In the genomic region with DNA sequence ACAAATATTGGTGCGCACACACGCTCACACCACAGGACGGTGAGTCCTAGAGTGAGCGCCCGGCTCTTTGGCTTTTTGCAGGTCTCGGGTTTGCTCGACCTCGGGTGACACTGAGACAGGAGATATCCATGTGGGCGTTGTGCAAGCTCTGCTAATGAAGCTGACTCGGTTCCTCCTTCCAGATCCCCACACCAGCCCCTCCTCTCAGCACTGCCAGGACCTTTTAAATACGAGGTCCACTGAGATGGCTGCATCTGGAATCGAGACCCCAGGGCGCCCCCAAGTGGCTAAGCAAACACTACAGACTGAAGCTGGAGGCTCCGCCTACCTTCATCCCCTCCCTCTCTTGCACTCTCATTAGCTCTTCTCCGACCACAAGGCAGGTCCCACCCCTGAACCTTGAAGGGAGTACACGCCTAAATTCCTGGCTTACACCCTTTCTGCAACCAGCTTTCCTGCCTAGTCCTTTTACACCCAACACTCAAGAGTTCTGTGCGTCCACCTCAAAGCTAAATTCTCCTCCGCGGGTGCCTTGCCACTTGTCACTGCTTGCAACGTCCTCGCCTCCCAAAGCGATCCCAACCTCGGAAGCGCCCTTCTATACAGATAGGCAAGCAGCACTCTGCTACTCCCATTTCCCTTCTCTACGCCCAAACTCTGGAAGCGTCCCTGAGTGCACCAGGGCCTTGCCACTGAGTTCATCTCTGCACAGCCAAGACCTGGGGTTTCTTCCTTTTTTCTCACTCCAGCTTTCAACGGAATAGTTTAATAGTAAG, we compare ENCODE assay signal across 8 mouse cellular contexts. TPM values are rescaled to one million over a fixed set of nuclear protein-coding genes. Genes with fewer than 3 reads are reported as not detected.
A peak's percentile ranks its signal among the peaks of the same experiment; 100 is the strongest.
DNase-seq lines count a peak whose midpoint lies in the region; ATAC-seq lines count a peak whose summit lies in the region.

No protein-coding gene starts in this region.

- peak overlapping the region; percentile 95 for H3K27ac ChIP-seq in hindbrain, embryonic 16.5 days (ENCODE audit: low read depth, low read length)
- peak overlapping the region; percentile 97 for H3K27ac ChIP-seq in macrophage

- 7% methylated on average over 27 of the region's 27 CpGs for WGBS in hindbrain, embryonic 16.5 days
- WGBS in macrophage (ENCODE audit: missing documents) = 1% methylated on average over 27 of the region's 27 CpGs

- peaks cover 41% of the 10 kb centered on the region for H3K79me2 ChIP-seq in macrophage (ENCODE audit: inconsistent target)

- peaks cover 19% of the 10 kb centered on the region for H3K4me1 ChIP-seq in hindbrain, embryonic 16.5 days (ENCODE audit: control insufficient read depth, insufficient read depth, low read depth, low read length)

- H3K36me3 ChIP-seq in hindbrain, embryonic 16.5 days (ENCODE audit: control insufficient read depth, insufficient read depth, low read length) = peaks cover 5% of the 10 kb centered on the region; the same call in 1 of the 2 replicates
- peaks cover 7% of the 10 kb centered on the region; the same call in 1 of the 2 replicates for H3K36me3 ChIP-seq in macrophage (ENCODE audit: inconsistent target)

- H3K4me3 ChIP-seq in hindbrain, embryonic 16.5 days (ENCODE audit: low read length) = peak overlapping the region; percentile 69
- peak overlapping the region; percentile 93 for H3K4me3 ChIP-seq in macrophage (ENCODE audit: inconsistent target)

- H3K9me3 ChIP-seq in hindbrain, embryonic 16.5 days (ENCODE audit: control insufficient read depth, low read length) = no peaks in the 10 kb centered on the region

- peak; percentile 90 for DNase-seq in T-cell, adult 2 months (ENCODE audit: low spot score)
- DNase-seq in cerebellum, postnatal 36 days = peak; percentile 89 to 90
- peak; percentile 89 to 94 for DNase-seq in frontal cortex, postnatal 36 days (ENCODE audit: low spot score in 2 of 2)
- peak; percentile 88 to 90 for DNase-seq in left cerebral cortex, adult 18-20 months (ENCODE audit: low spot score in 2 of 2)
- peak; percentile 91 for DNase-seq in right cerebral cortex, adult 18-20 months
- DNase-seq in urinary bladder, postnatal 10 days (ENCODE audit: low spot score) = peak; percentile 86

- ATAC-seq in hindbrain, embryonic 16.5 days = peak; percentile 81

- no peaks in the 10 kb centered on the region for H3K27me3 ChIP-seq in hindbrain, embryonic 16.5 days (replicated peaks; ENCODE audit: control insufficient read depth, insufficient read depth, low read length)

- peak overlapping the region; percentile 78 for H3K4me2 ChIP-seq in hindbrain, embryonic 16.5 days (ENCODE audit: low read length)

- H3K9ac ChIP-seq in hindbrain, embryonic 16.5 days (ENCODE audit: low read depth, low read length) = peak overlapping the region; percentile 86

RNA-seq across cellular contexts. Expression of a gene that starts 8.0 kb away (rescaled TPM):
- polyA plus RNA-seq in hindbrain, embryonic 16.5 days (2015; fragmentation: Nextera tagmentation; extraction: Ambion mirVana) = 484 and 497 TPM in 2 replicates
- total RNA-seq in left cerebral cortex, adult 18-20 months (2021) = 10 to 100 TPM; 41.3 to 41.6 TPM
- 10 to 100 TPM in 21 of 26 experiments, 1 to 10 TPM in 5; 6.0 to 80.1 (median 16.4) TPM for total RNA-seq in macrophage (2018; cell fraction: chromatin; rRNA removed)
- total RNA-seq in macrophage (2018; cell fraction: cytosol; rRNA removed) = 100 to 1,000 TPM in 20 of 26 experiments, 10 to 100 TPM in 6; 70.9 to 300 (median 140) TPM
- total RNA-seq in macrophage (2018; cell fraction: nucleus; rRNA removed) = 100 to 1,000 TPM in 2 of 26 experiments, 10 to 100 TPM in 24; 26.2 to 145 (median 52.9) TPM
- polyA plus RNA-seq in macrophage (2018) = 152 to 289 TPM (median 249 TPM) in 3 replicates

RNA-seq across cellular contexts. Expression of a gene that starts 8.2 kb away (rescaled TPM):
- polyA plus RNA-seq in hindbrain, embryonic 16.5 days (2015; fragmentation: Nextera tagmentation; extraction: Ambion mirVana) = 9.5 and 10.4 TPM in 2 replicates
- 10 to 100 TPM; 44.3 to 47.5 TPM for total RNA-seq in left cerebral cortex, adult 18-20 months (2021)
- 1,000 to 10,000 TPM in 1 of 26 experiments, 100 to 1,000 TPM in 25; 256 to 1,209 (median 397) TPM for total RNA-seq in macrophage (2018; cell fraction: chromatin; rRNA removed)
- total RNA-seq in macrophage (2018; cell fraction: cytosol; rRNA removed) = 10 to 100 TPM; 40.2 to 89.6 (median 70.7) TPM
- total RNA-seq in macrophage (2018; cell fraction: nucleus; rRNA removed) = 100 to 1,000 TPM; 122 to 819 (median 214) TPM
- 31.3 to 38.5 TPM (median 36.9 TPM) in 3 replicates for polyA plus RNA-seq in macrophage (2018)

RNA-seq across cellular contexts. Expression of a gene that starts 55.3 kb away (rescaled TPM):
- polyA plus RNA-seq in hindbrain, embryonic 16.5 days (2015; fragmentation: Nextera tagmentation; extraction: Ambion mirVana) = 2.4 and 4.0 TPM in 2 replicates
- total RNA-seq in left cerebral cortex, adult 18-20 months (2021) = 1 to 10 TPM; 5.6 to 6.7 TPM
- under 1 TPM in 5 of 26 experiments, not detected in 21; 0.31 to 0.64 (median 0.42) TPM for total RNA-seq in macrophage (2018; cell fraction: chromatin; rRNA removed)
- total RNA-seq in macrophage (2018; cell fraction: cytosol; rRNA removed) = under 1 TPM in 24 of 26 experiments, not detected in 2; 0.10 to 0.50 (median 0.28) TPM
- total RNA-seq in macrophage (2018; cell fraction: nucleus; rRNA removed) = under 1 TPM in 7 of 26 experiments, not detected in 19; 0.33 to 0.89 (median 0.54) TPM
- 0.28 to 0.40 TPM (median 0.33 TPM) in 3 replicates for polyA plus RNA-seq in macrophage (2018)

RNA-seq across cellular contexts. Expression of a gene that starts 59.0 kb away (rescaled TPM):
- 0.27 and 0.99 TPM in 2 replicates for polyA plus RNA-seq in hindbrain, embryonic 16.5 days (2015; fragmentation: Nextera tagmentation; extraction: Ambion mirVana)
- total RNA-seq in left cerebral cortex, adult 18-20 months (2021) = under 1 TPM in 1 of 2 experiments, not detected in 1; 0.91 TPM
- total RNA-seq in macrophage (2018; cell fraction: chromatin; rRNA removed) = not detected
- total RNA-seq in macrophage (2018; cell fraction: cytosol; rRNA removed) = not detected
- not detected for total RNA-seq in macrophage (2018; cell fraction: nucleus; rRNA removed)
- not detected in 3 replicates for polyA plus RNA-seq in macrophage (2018)

Comparison
In these comparisons a context has a peak if more than half of its experiments do, and no peak if none do; other contexts are left out.
1. Peak in every context shown above with its lines: DNase-seq, ATAC-seq, H3K4me3 ChIP-seq and H3K27ac ChIP-seq.